8 mouse cellular contexts compared by ENCODE assay signal in the genomic region with DNA sequence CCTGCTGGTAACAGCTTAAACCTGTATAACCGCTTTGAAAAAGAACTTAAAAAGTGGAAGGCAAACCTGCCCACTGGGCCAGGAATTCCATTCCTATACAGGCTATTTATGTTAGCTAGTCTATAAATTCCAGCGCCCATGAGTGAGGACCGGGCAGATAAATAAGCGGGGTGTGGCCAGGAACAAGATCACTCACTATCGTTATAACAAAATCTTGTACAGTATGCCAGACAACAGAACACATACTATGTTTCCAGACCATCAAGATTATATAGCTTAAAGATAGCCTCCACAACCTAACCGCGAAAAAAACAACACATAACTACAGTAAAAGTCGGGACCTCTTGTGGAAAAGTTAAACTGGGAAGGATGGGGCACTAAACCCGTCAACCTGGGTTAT. TPM values are rescaled to one million over a fixed set of nuclear protein-coding genes. Genes with fewer than 3 reads are reported as not detected.
DNase-seq lines count a peak whose midpoint lies in the region; ATAC-seq and TF ChIP-seq lines count a peak whose summit lies in the region.

No protein-coding gene starts in this region.

- ATAC-seq in neural tube, embryonic 11.5 days (ENCODE audit: insufficient read depth, low FRiP score, low TSS enrichment), result no peak
- ATAC-seq in embryonic facial prominence, embryonic 15.5 days (ENCODE audit: insufficient number of reproducible peaks, low FRiP score, low TSS enrichment, low read depth), result peak; percentile 1; the same call in 1 of the 2 replicates
- ATAC-seq in limb, embryonic 14.5 days (ENCODE audit: low FRiP score, low read depth), result no peak
- ATAC-seq in stomach, embryonic 15.5 days (ENCODE audit: insufficient read depth, low FRiP score, low read depth), result no peak

- DNase-seq in neural tube, embryonic 11.5 days (ENCODE audit: low spot score), result no peak
- DNase-seq in neural tube, embryonic 10.5 days (ENCODE audit: extremely low spot score, low spot score), result no peak
- DNase-seq in limb, embryonic 14.5 days (ENCODE audit: low spot score), result no peak
- no peak for DNase-seq in thymus, adult 18-20 months
- DNase-seq in cerebellum, adult 18-20 months, result no peak
- DNase-seq in layer of hippocampus, adult 9-11 months, result no peak

- H3K4me1 ChIP-seq in neural tube, embryonic 11.5 days (ENCODE audit: control insufficient read depth, insufficient read depth, low read length), result peaks cover 12% of the 10 kb centered on the region
- H3K4me1 ChIP-seq in embryonic facial prominence, embryonic 15.5 days, result peaks cover 21% of the 10 kb centered on the region
- H3K4me1 ChIP-seq in limb, embryonic 14.5 days (ENCODE audit: control insufficient read depth, insufficient read depth, low read length), result peaks cover 17% of the 10 kb centered on the region
- H3K4me1 ChIP-seq in stomach, embryonic 15.5 days, result peaks cover 16% of the 10 kb centered on the region

- no peaks in the 10 kb centered on the region for H3K9me3 ChIP-seq in neural tube, embryonic 11.5 days (ENCODE audit: control insufficient read depth, low read length)
- no peaks in the 10 kb centered on the region for H3K9me3 ChIP-seq in embryonic facial prominence, embryonic 15.5 days (replicated peaks)
- no peaks in the 10 kb centered on the region for H3K9me3 ChIP-seq in limb, embryonic 14.5 days (ENCODE audit: control insufficient read depth, low read length)
- H3K9me3 ChIP-seq in stomach, embryonic 15.5 days, result no peaks in the 10 kb centered on the region

- TF ChIP-seq POLR2A in limb, embryonic 14.5 days (IDR thresholded peaks at IDR 0.05; ENCODE audit: borderline replicate concordance, extremely low read depth, insufficient read depth, insufficient read length), result no peak

- under 1% methylated on average over 9 of the region's 9 CpGs for WGBS in neural tube, embryonic 11.5 days
- WGBS in embryonic facial prominence, embryonic 15.5 days, result 4% methylated on average over 9 of the region's 9 CpGs
- WGBS in limb, embryonic 14.5 days, result 4% methylated on average over 9 of the region's 9 CpGs
- 1% methylated on average over 9 of the region's 9 CpGs for WGBS in stomach, embryonic 15.5 days

- peak overlapping the region; percentile 56 for H3K4me3 ChIP-seq in neural tube, embryonic 11.5 days (ENCODE audit: low read depth, low read length)
- H3K4me3 ChIP-seq in embryonic facial prominence, embryonic 15.5 days (replicated peaks), result peak overlapping the region; percentile 75
- peak overlapping the region; percentile 68 for H3K4me3 ChIP-seq in limb, embryonic 14.5 days (replicated peaks; ENCODE audit: low read length)
- H3K4me3 ChIP-seq in stomach, embryonic 15.5 days (replicated peaks), result peak overlapping the region; percentile 66

- H3K27ac ChIP-seq in neural tube, embryonic 11.5 days (ENCODE audit: low read depth, low read length), result peak overlapping the region; percentile 50; the same call in 1 of the 2 replicates
- peak overlapping the region; percentile 80 for H3K27ac ChIP-seq in embryonic facial prominence, embryonic 15.5 days (replicated peaks)
- peak overlapping the region; percentile 76 for H3K27ac ChIP-seq in limb, embryonic 14.5 days (replicated peaks; ENCODE audit: low read depth, low read length)
- peak overlapping the region; percentile 92 for H3K27ac ChIP-seq in stomach, embryonic 15.5 days

- peak overlapping the region; percentile 83 for H3K4me2 ChIP-seq in neural tube, embryonic 11.5 days (ENCODE audit: low read depth)
- H3K4me2 ChIP-seq in embryonic facial prominence, embryonic 15.5 days (replicated peaks), result peak overlapping the region; percentile 71
- H3K4me2 ChIP-seq in limb, embryonic 14.5 days (replicated peaks; ENCODE audit: low read depth, low read length, severe bottlenecking), result peak overlapping the region; percentile 67
- peak overlapping the region; percentile 70 for H3K4me2 ChIP-seq in stomach, embryonic 15.5 days

- H3K9ac ChIP-seq in neural tube, embryonic 11.5 days (ENCODE audit: low read length), result peak overlapping the region; percentile 63
- H3K9ac ChIP-seq in embryonic facial prominence, embryonic 15.5 days, result peak overlapping the region; percentile 47
- H3K9ac ChIP-seq in limb, embryonic 14.5 days (ENCODE audit: low read depth, low read length, severe bottlenecking), result peak overlapping the region; percentile 64
- peak overlapping the region; percentile 65; the same call in 1 of the 2 replicates for H3K9ac ChIP-seq in stomach, embryonic 15.5 days

- H3K27me3 ChIP-seq in neural tube, embryonic 11.5 days (ENCODE audit: control insufficient read depth, insufficient read depth, low read length), result no peaks in the 10 kb centered on the region
- H3K27me3 ChIP-seq in embryonic facial prominence, embryonic 15.5 days, result no peaks in the 10 kb centered on the region
- H3K27me3 ChIP-seq in limb, embryonic 14.5 days (ENCODE audit: control insufficient read depth, insufficient read depth, low read length), result no peaks in the 10 kb centered on the region
- no peaks in the 10 kb centered on the region for H3K27me3 ChIP-seq in stomach, embryonic 15.5 days (replicated peaks)

- peaks cover 4% of the 10 kb centered on the region for H3K36me3 ChIP-seq in neural tube, embryonic 11.5 days (ENCODE audit: control insufficient read depth, insufficient read depth, low read length)
- H3K36me3 ChIP-seq in embryonic facial prominence, embryonic 15.5 days, result peaks cover 21% of the 10 kb centered on the region
- H3K36me3 ChIP-seq in limb, embryonic 14.5 days (ENCODE audit: control insufficient read depth, insufficient read depth, low read length), result peaks cover 33% of the 10 kb centered on the region
- H3K36me3 ChIP-seq in stomach, embryonic 15.5 days, result peaks cover 8% of the 10 kb centered on the region; the same call in 1 of the 2 replicates

RNA-seq across cellular contexts. Expression of gene Aimp2, which starts 0.7 kb away (rescaled TPM):
- 98.2 and 110 TPM in 2 replicates for polyA plus RNA-seq in neural tube, embryonic 11.5 days (2014; fragmentation: Nextera tagmentation; extraction: Ambion mirVana)
- 85.4 and 91.4 TPM in 2 replicates for polyA plus RNA-seq in embryonic facial prominence, embryonic 15.5 days (2015; fragmentation: Nextera tagmentation; extraction: Ambion mirVana)
- polyA plus RNA-seq in limb, embryonic 14.5 days (2012; rRNA removed), result 93.0 and 94.1 TPM in 2 replicates
- polyA plus RNA-seq in limb, embryonic 14.5 days (2014; fragmentation: Nextera tagmentation; extraction: Ambion mirVana), result 108 and 109 TPM in 2 replicates
- polyA plus RNA-seq in stomach, embryonic 15.5 days (2015; fragmentation: Nextera tagmentation; extraction: Ambion mirVana), result 88.2 and 105 TPM in 2 replicates

RNA-seq across cellular contexts. Expression of gene Pms2, which starts 0.8 kb away (rescaled TPM):
- 29.1 and 32.0 TPM in 2 replicates for polyA plus RNA-seq in neural tube, embryonic 11.5 days (2014; fragmentation: Nextera tagmentation; extraction: Ambion mirVana)
- polyA plus RNA-seq in embryonic facial prominence, embryonic 15.5 days (2015; fragmentation: Nextera tagmentation; extraction: Ambion mirVana), result 24.5 and 27.1 TPM in 2 replicates
- 15.3 and 17.5 TPM in 2 replicates for polyA plus RNA-seq in limb, embryonic 14.5 days (2012; rRNA removed)
- polyA plus RNA-seq in limb, embryonic 14.5 days (2014; fragmentation: Nextera tagmentation; extraction: Ambion mirVana), result 25.9 and 27.0 TPM in 2 replicates
- polyA plus RNA-seq in stomach, embryonic 15.5 days (2015; fragmentation: Nextera tagmentation; extraction: Ambion mirVana), result 22.7 and 24.9 TPM in 2 replicates

RNA-seq across cellular contexts. Expression of gene Ankrd61, which starts 11.4 kb away (rescaled TPM):
- 0.23 and 0.31 TPM in 2 replicates for polyA plus RNA-seq in neural tube, embryonic 11.5 days (2014; fragmentation: Nextera tagmentation; extraction: Ambion mirVana)
- polyA plus RNA-seq in embryonic facial prominence, embryonic 15.5 days (2015; fragmentation: Nextera tagmentation; extraction: Ambion mirVana), result 0.30 and 0.33 TPM in 2 replicates
- polyA plus RNA-seq in limb, embryonic 14.5 days (2012; rRNA removed), result 0.36 and 0.54 TPM in 2 replicates
- polyA plus RNA-seq in limb, embryonic 14.5 days (2014; fragmentation: Nextera tagmentation; extraction: Ambion mirVana), result 0.21 and 0.33 TPM in 2 replicates
- polyA plus RNA-seq in stomach, embryonic 15.5 days (2015; fragmentation: Nextera tagmentation; extraction: Ambion mirVana), result 0.17 and 0.22 TPM in 2 replicates

RNA-seq across cellular contexts. Expression of gene Gm42421, which starts 19.0 kb away (rescaled TPM):
- 0.85 and 1.4 TPM in 2 replicates for polyA plus RNA-seq in neural tube, embryonic 11.5 days (2014; fragmentation: Nextera tagmentation; extraction: Ambion mirVana)
- polyA plus RNA-seq in embryonic facial prominence, embryonic 15.5 days (2015; fragmentation: Nextera tagmentation; extraction: Ambion mirVana), result 0.59 and 0.89 TPM in 2 replicates
- polyA plus RNA-seq in limb, embryonic 14.5 days (2012; rRNA removed), result 1.6 TPM in 2 replicates
- 0.76 and 1.6 TPM in 2 replicates for polyA plus RNA-seq in limb, embryonic 14.5 days (2014; fragmentation: Nextera tagmentation; extraction: Ambion mirVana)
- 0.42 and 0.77 TPM in 2 replicates for polyA plus RNA-seq in stomach, embryonic 15.5 days (2015; fragmentation: Nextera tagmentation; extraction: Ambion mirVana)

RNA-seq across cellular contexts. Expression of gene Rsph10b, which starts 23.9 kb away (rescaled TPM):
- 0.96 and 1.0 TPM in 2 replicates for polyA plus RNA-seq in neural tube, embryonic 11.5 days (2014; fragmentation: Nextera tagmentation; extraction: Ambion mirVana)
- 2.3 and 6.7 TPM in 2 replicates for polyA plus RNA-seq in embryonic facial prominence, embryonic 15.5 days (2015; fragmentation: Nextera tagmentation; extraction: Ambion mirVana)
- polyA plus RNA-seq in limb, embryonic 14.5 days (2012; rRNA removed), result 2.6 and 4.4 TPM in 2 replicates
- 2.8 and 3.2 TPM in 2 replicates for polyA plus RNA-seq in limb, embryonic 14.5 days (2014; fragmentation: Nextera tagmentation; extraction: Ambion mirVana)
- polyA plus RNA-seq in stomach, embryonic 15.5 days (2015; fragmentation: Nextera tagmentation; extraction: Ambion mirVana), result 0.43 and 0.48 TPM in 2 replicates
